In genomic region chr2:168248856-168249245, GRCm38 (mm10) we compare ENCODE assay signal across 8 mouse cellular contexts. TPM values are rescaled to one million over a fixed set of nuclear protein-coding genes. Genes with fewer than 3 reads are reported as not detected.
A peak's percentile ranks its signal among the peaks of the same experiment; 100 is the strongest.
DNase-seq lines count a peak whose midpoint lies in the region; ATAC-seq and TF ChIP-seq lines count a peak whose summit lies in the region.

No protein-coding gene starts in this region.

- 16% methylated on average over 2 of the region's 2 CpGs for WGBS in forebrain, embryonic 13.5 days
- 25% methylated on average over 2 of the region's 2 CpGs for WGBS in forebrain, embryonic 12.5 days
- 10% methylated on average over 2 of the region's 2 CpGs for WGBS in thymus, adult 2 months

- peak overlapping the region; percentile 86 for H3K27ac ChIP-seq in forebrain, embryonic 13.5 days
- H3K27ac ChIP-seq in forebrain, embryonic 12.5 days, result no peak overlapping the region
- no peak overlapping the region for H3K27ac ChIP-seq in thymus, adult 2 months (ENCODE audit: control insufficient read depth, insufficient read depth, low read length)

- no peaks in the 10 kb centered on the region for H3K27me3 ChIP-seq in forebrain, embryonic 13.5 days
- peaks cover 22% of the 10 kb centered on the region for H3K27me3 ChIP-seq in forebrain, embryonic 12.5 days
- H3K27me3 ChIP-seq in thymus, adult 2 months (ENCODE audit: control insufficient read depth, insufficient read depth, low read length), result no peaks in the 10 kb centered on the region

- peak; percentile 18 for DNase-seq in thymus, adult 2 months
- no peak for DNase-seq in thymus, adult 18-20 months
- DNase-seq in hindlimb bud, embryonic 11.5 days (ENCODE audit: extremely low spot score, low read depth, low spot score), result peak; percentile 6
- DNase-seq in cerebellum, postnatal 36 days, result no peak
- no peak for DNase-seq in left cerebral cortex, postnatal 14 days (ENCODE audit: low spot score in 2 of 2)

- intact Hi-C loops in left cerebral cortex, postnatal 14 days (cut with DNase I), result no loop called here

- H3K36me3 ChIP-seq in forebrain, embryonic 13.5 days (ENCODE audit: poor library complexity, severe bottlenecking), result no peaks in the 10 kb centered on the region
- no peaks in the 10 kb centered on the region for H3K36me3 ChIP-seq in forebrain, embryonic 12.5 days (replicated peaks)
- H3K36me3 ChIP-seq in thymus, adult 2 months (ENCODE audit: control insufficient read depth, insufficient read depth, low read length), result no peaks in the 10 kb centered on the region

- H3K4me3 ChIP-seq in forebrain, embryonic 13.5 days, result no peak overlapping the region
- H3K4me3 ChIP-seq in forebrain, embryonic 12.5 days (replicated peaks), result no peak overlapping the region
- no peak overlapping the region for H3K4me3 ChIP-seq in thymus, adult 2 months (ENCODE audit: control insufficient read depth, insufficient read depth, low read length)

- TF ChIP-seq POLR2A in thymus, adult 2 months (IDR thresholded peaks at IDR 0.05; ENCODE audit: control insufficient read depth, extremely low read depth, insufficient read depth, low read length, poor library complexity), result no peak

- H3K4me2 ChIP-seq in forebrain, embryonic 13.5 days, result no peak overlapping the region
- H3K4me2 ChIP-seq in forebrain, embryonic 12.5 days, result no peak overlapping the region

- ATAC-seq in forebrain, embryonic 13.5 days, result peak; percentile 46
- no peak for ATAC-seq in forebrain, embryonic 12.5 days (ENCODE audit: low FRiP score)
- ATAC-seq in monocyte, adult 5-6 weeks (replicated peaks; ENCODE audit: insufficient number of reproducible peaks, low FRiP score, low TSS enrichment, poor library complexity, severe bottlenecking), result no peak; the same call in 1 of the 2 replicates

- H3K9ac ChIP-seq in forebrain, embryonic 13.5 days, result no peak overlapping the region
- H3K9ac ChIP-seq in forebrain, embryonic 12.5 days, result no peak overlapping the region

- TF ChIP-seq CTCF in thymus, adult 2 months (IDR thresholded peaks at IDR 0.05; ENCODE audit: borderline replicate concordance, control insufficient read depth, extremely low read depth, insufficient read depth, low read length, poor library complexity), result no peak

- no peaks in the 10 kb centered on the region for H3K9me3 ChIP-seq in forebrain, embryonic 13.5 days (replicated peaks)
- H3K9me3 ChIP-seq in forebrain, embryonic 12.5 days, result no peaks in the 10 kb centered on the region

- peaks cover 14% of the 10 kb centered on the region for H3K4me1 ChIP-seq in forebrain, embryonic 13.5 days
- peaks cover 6% of the 10 kb centered on the region; the same call in 1 of the 2 replicates for H3K4me1 ChIP-seq in forebrain, embryonic 12.5 days
- H3K4me1 ChIP-seq in thymus, adult 2 months (replicated peaks; ENCODE audit: control insufficient read depth, insufficient read depth, low read length), result no peaks in the 10 kb centered on the region

RNA-seq across cellular contexts. Expression of gene Mocs3, which starts 18.4 kb away (rescaled TPM):
- 5.8 and 7.0 TPM in 2 replicates for polyA plus RNA-seq in forebrain, embryonic 13.5 days (2015; fragmentation: Nextera tagmentation; extraction: Ambion mirVana)
- 9.4 and 9.6 TPM in 2 replicates for polyA plus RNA-seq in forebrain, embryonic 12.5 days (2016; fragmentation: Nextera tagmentation; extraction: Ambion mirVana)
- polyA plus RNA-seq in thymus, adult 2 months (2012; rRNA removed), result 27.4 and 44.0 TPM in 2 replicates
- 1.9 to 6.0 TPM (median 5.3 TPM) in 3 replicates for total RNA-seq in monocyte, adult 5-6 weeks (2017)
- 10 to 100 TPM; 17.5 to 18.0 TPM for total RNA-seq in left cerebral cortex, postnatal 14 days (2021)

RNA-seq across cellular contexts. Expression of gene Dpm1, which starts 18.5 kb away (rescaled TPM):
- 66.4 and 77.3 TPM in 2 replicates for polyA plus RNA-seq in forebrain, embryonic 13.5 days (2015; fragmentation: Nextera tagmentation; extraction: Ambion mirVana)
- polyA plus RNA-seq in forebrain, embryonic 12.5 days (2016; fragmentation: Nextera tagmentation; extraction: Ambion mirVana), result 79.3 and 88.0 TPM in 2 replicates
- polyA plus RNA-seq in thymus, adult 2 months (2012; rRNA removed), result 29.5 and 33.6 TPM in 2 replicates
- 44.5 to 113 TPM (median 82.0 TPM) in 3 replicates for total RNA-seq in monocyte, adult 5-6 weeks (2017)
- total RNA-seq in left cerebral cortex, postnatal 14 days (2021), result 10 to 100 TPM; 53.0 to 66.3 TPM

RNA-seq across cellular contexts. Expression of gene Gm20716, which starts 18.7 kb away (rescaled TPM):
- polyA plus RNA-seq in forebrain, embryonic 13.5 days (2015; fragmentation: Nextera tagmentation; extraction: Ambion mirVana), result 26.9 and 32.7 TPM in 2 replicates
- 24.6 and 25.7 TPM in 2 replicates for polyA plus RNA-seq in forebrain, embryonic 12.5 days (2016; fragmentation: Nextera tagmentation; extraction: Ambion mirVana)
- polyA plus RNA-seq in thymus, adult 2 months (2012; rRNA removed), result 0.50 and 3.8 TPM in 2 replicates
- 34.9 to 50.7 TPM (median 37.1 TPM) in 3 replicates for total RNA-seq in monocyte, adult 5-6 weeks (2017)
- total RNA-seq in left cerebral cortex, postnatal 14 days (2021), result 10 to 100 TPM; 25.5 to 31.8 TPM

RNA-seq across cellular contexts. Expression of gene Kcng1, which starts 32.7 kb away (rescaled TPM):
- 9.0 and 12.1 TPM in 2 replicates for polyA plus RNA-seq in forebrain, embryonic 13.5 days (2015; fragmentation: Nextera tagmentation; extraction: Ambion mirVana)
- polyA plus RNA-seq in forebrain, embryonic 12.5 days (2016; fragmentation: Nextera tagmentation; extraction: Ambion mirVana), result 3.7 TPM in 2 replicates
- 0.01 and 0.05 TPM in 2 replicates for polyA plus RNA-seq in thymus, adult 2 months (2012; rRNA removed)
- not detected in 3 replicates for total RNA-seq in monocyte, adult 5-6 weeks (2017)
- total RNA-seq in left cerebral cortex, postnatal 14 days (2021), result 10 to 100 TPM; 52.5 to 54.4 TPM

RNA-seq across cellular contexts. Expression of gene Adnp, which starts 41.9 kb away (rescaled TPM):
- polyA plus RNA-seq in forebrain, embryonic 13.5 days (2015; fragmentation: Nextera tagmentation; extraction: Ambion mirVana), result 2.5 and 4.0 TPM in 2 replicates
- polyA plus RNA-seq in forebrain, embryonic 12.5 days (2016; fragmentation: Nextera tagmentation; extraction: Ambion mirVana), result 3.5 and 10.8 TPM in 2 replicates
- 36.0 and 44.6 TPM in 2 replicates for polyA plus RNA-seq in thymus, adult 2 months (2012; rRNA removed)
- total RNA-seq in monocyte, adult 5-6 weeks (2017), result 1.2 to 9.1 TPM in 2 of 3 replicates, not detected in the other
- total RNA-seq in left cerebral cortex, postnatal 14 days (2021), result 100 to 1,000 TPM in 1 of 2 experiments, 10 to 100 TPM in 1; 99.0 to 106 TPM

Comparison
In these comparisons a context has a peak if more than half of its experiments do, and no peak if none do; other contexts are left out.
1. DNase-seq: peak in thymus, adult 2 months (single experiment) and hindlimb bud, embryonic 11.5 days (single experiment); none in thymus, adult 18-20 months (0 of 2), cerebellum, postnatal 36 days (0 of 2) and left cerebral cortex, postnatal 14 days (0 of 2).